Mouse (Mus musculus) erythroblast, embryonic 14.5 days (primary cell): ENCODE measurements around the gene Nptx1.

ENCODE experiments used
- GATA1 ChIP-seq: IDR thresholded peaks from 2 replicates; pipeline ENCODE4 v1.6.1; 2012; ENCODE audit warnings: low read length, inconsistent platforms, mixed read lengths
- TAL1 ChIP-seq: IDR thresholded peaks from 3 replicates; pipeline ENCODE4 v1.6.1; 2012; ENCODE audit warnings: low read length, inconsistent platforms, mixed read lengths

DNA sequence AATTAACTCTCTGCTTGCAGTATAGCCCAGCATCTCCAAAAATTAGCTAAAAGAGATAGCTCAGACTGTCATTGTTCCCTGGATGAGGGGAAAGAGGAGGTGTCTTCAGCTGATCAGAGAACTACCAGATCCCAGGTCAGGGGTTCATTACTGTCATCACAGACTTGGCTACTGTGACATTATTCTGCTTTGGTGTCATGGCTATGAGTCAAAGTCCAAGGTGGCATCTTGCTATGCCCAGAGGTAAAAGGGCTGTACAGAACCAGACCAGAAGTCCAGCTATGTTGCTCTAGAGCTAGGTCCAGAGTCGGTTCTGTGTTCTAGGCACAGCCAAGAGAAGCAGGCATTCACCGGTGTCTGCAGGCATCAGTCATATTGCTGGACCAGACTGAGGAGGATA, 30.2 kb upstream of the Nptx1 start:
- TF ChIP-seq TAL1 = no peak
- no peak for TF ChIP-seq GATA1
